Mouse (Mus musculus) kidney, adult 8-10 months (tissue): ENCODE data around the gene Zdhhc12.
A peak's percentile ranks its signal among the peaks of the same experiment; 100 is the strongest.
"Not testable (repeated sequence)": the region's sequence is repeated elsewhere in the genome, so short reads cannot be mapped to it uniquely, and the experiment has no call there.

Source experiments
- DNase-seq, 2 experiments: peaks; one replicate each; pipeline ENCODE4 v3.0.0; 2022

The Zdhhc12 gene

GRCm38 (mm10) chr2:30093471-30094207, at the start of gene Zdhhc12:
Gene Zdhhc12, minus strand, starts transcription at chr2:30093648.
- peak; percentile 98 for DNase-seq

- DNase-seq = peak in 1 of 2 experiments; percentile 40
Observed at GRCm38 (mm10) chr2:30140021-30140420, 46.6 kb upstream of the Zdhhc12 start.

GRCm38 (mm10) chr2:30136458-30136857, 43.0 kb upstream of the Zdhhc12 start:
- peak; percentile 55 to 59 for DNase-seq

- DNase-seq = peak; percentile 87 to 89
Observed at GRCm38 (mm10) chr2:30134928-30135620, 41.6 kb upstream of the Zdhhc12 start.

- DNase-seq = no peak
Observed at GRCm38 (mm10) chr2:30134378-30134711, 40.9 kb upstream of the Zdhhc12 start.

- DNase-seq = peak; percentile 98 to 99
Observed at GRCm38 (mm10) chr2:30133613-30134377, 40.3 kb upstream of the Zdhhc12 start, which contains the start of gene Tbc1d13. Gene Tbc1d13, plus strand, starts transcription at chr2:30133746.

- peak; percentile 90 to 91 for DNase-seq
Observed at GRCm38 (mm10) chr2:30132801-30133612, 39.6 kb upstream of the Zdhhc12 start.

GRCm38 (mm10) chr2:30131240-30131639, 37.8 kb upstream of the Zdhhc12 start:
- not testable (repeated sequence) for DNase-seq

GRCm38 (mm10) chr2:30130156-30130555, 36.7 kb upstream of the Zdhhc12 start:
- peak; percentile 48 to 62 for DNase-seq

- DNase-seq = peak; percentile 49 to 51
Observed at GRCm38 (mm10) chr2:30128789-30129188, 35.3 kb upstream of the Zdhhc12 start.

GRCm38 (mm10) chr2:30124472-30125274, 31.2 kb upstream of the Zdhhc12 start, which contains the start of gene Zer1:
Gene Zer1, minus strand, starts transcription at chr2:30124585.
- peak; percentile 96 for DNase-seq

- DNase-seq = peak in 1 of 2 experiments; percentile 15
Observed at GRCm38 (mm10) chr2:30123729-30124471, 30.5 kb upstream of the Zdhhc12 start.

GRCm38 (mm10) chr2:30122766-30123165, 29.3 kb upstream of the Zdhhc12 start:
- DNase-seq = no peak

- DNase-seq = peak; percentile 47 to 68
Observed at GRCm38 (mm10) chr2:30120269-30120668, 26.8 kb upstream of the Zdhhc12 start.

- DNase-seq = no peak
Observed at GRCm38 (mm10) chr2:30119641-30120051, 26.2 kb upstream of the Zdhhc12 start.

GRCm38 (mm10) chr2:30112564-30112963, 19.1 kb upstream of the Zdhhc12 start:
- no peak for DNase-seq

GRCm38 (mm10) chr2:30111500-30111899, 18.1 kb upstream of the Zdhhc12 start:
- DNase-seq = no peak

- no peak for DNase-seq
Observed at GRCm38 (mm10) chr2:30108260-30108659, 14.8 kb upstream of the Zdhhc12 start.

- no peak for DNase-seq
Observed at GRCm38 (mm10) chr2:30107646-30108045, 14.2 kb upstream of the Zdhhc12 start.

GRCm38 (mm10) chr2:30106364-30106763, 12.9 kb upstream of the Zdhhc12 start:
- peak in 1 of 2 experiments; percentile 66 for DNase-seq

- no peak for DNase-seq
Observed at GRCm38 (mm10) chr2:30100214-30100613, 6.8 kb upstream of the Zdhhc12 start.
